Mouse (Mus musculus) MEL (cell line): ENCODE measurements around the gene Palm. TPM values are rescaled to one million over a fixed set of nuclear protein-coding genes. Genes with fewer than 3 reads are reported as not detected.

Experiments used
- DNase-seq: peaks from one replicate; pipeline ENCODE4 v3.0.0; 2011; ENCODE audit warnings: low read depth, low spot score
- H3K27ac ChIP-seq: 2 replicates; pipeline ENCODE4 v1.5.1; 2012; ENCODE audit warnings: low read depth, mild to moderate bottlenecking, control low read depth, low read length, moderate library complexity; ENCODE audit not compliant: control insufficient read depth
- H3K27me3 ChIP-seq, 2 experiments: fragments of 150-350 bp in 1 of 2; sonication (generic) in 1 of 2; 2 replicates each; pipeline ENCODE4 v1.6.1; 2012; ENCODE audit warnings: low read length in 2 of 2, mild to moderate bottlenecking in 2 of 2, improper control_type of control experiment in 1 of 2, moderate library complexity in 1 of 2; ENCODE audit not compliant: insufficient read depth in 2 of 2, control insufficient read depth in 1 of 2
- H3K36me3 ChIP-seq, 2 experiments: 2 replicates each; pipeline ENCODE4 v1.6.1; 2012 to 2014; ENCODE audit warnings: low read length in 2 of 2, improper control_type of control experiment in 1 of 2, inconsistent platforms in 1 of 2, mild to moderate bottlenecking in 1 of 2; ENCODE audit not compliant: insufficient read depth in 2 of 2, control insufficient read depth in 1 of 2
- H3K4me1 ChIP-seq, 2 experiments: fragments of 150-350 bp in 1 of 2; sonication (generic) in 1 of 2; 2 replicates each; pipeline ENCODE4 v1.6.1; 2012; ENCODE audit warnings: low read length in 2 of 2, improper control_type of control experiment in 1 of 2, mild to moderate bottlenecking in 1 of 2; ENCODE audit not compliant: insufficient read depth in 2 of 2, control insufficient read depth in 1 of 2
- H3K4me3 ChIP-seq, 2 experiments: fragments of 150-350 bp in 1 of 2; sonication (generic) in 1 of 2; 2 replicates each; pipeline ENCODE4 v1.5.1; 2012; ENCODE audit warnings: low read depth in 2 of 2, low read length in 2 of 2, mild to moderate bottlenecking in 2 of 2, moderate library complexity in 2 of 2, control low read depth in 1 of 2, improper control_type of control experiment in 1 of 2; ENCODE audit not compliant: control insufficient read depth in 1 of 2, insufficient read depth in 1 of 2
- H3K79me2 ChIP-seq: 2 replicates; pipeline ENCODE4 v1.6.1; 2012; ENCODE audit warnings: mild to moderate bottlenecking, low read length, moderate library complexity; ENCODE audit not compliant: control insufficient read depth, poor library complexity, insufficient read depth
- H3K9ac ChIP-seq: 2 replicates; pipeline ENCODE4 v1.6.1; 2012; ENCODE audit warnings: low read depth, mild to moderate bottlenecking, control low read depth, low read length, moderate library complexity; ENCODE audit not compliant: control insufficient read depth, poor library complexity, severe bottlenecking
- H3K9me3 ChIP-seq: fragments of 150-350 bp; sonication (generic); replicated peaks from 2 replicates; pipeline ENCODE4 v1.6.1; 2012; ENCODE audit warnings: mild to moderate bottlenecking, low read length, improper control_type of control experiment, moderate library complexity; ENCODE audit not compliant: insufficient read depth
- CHD1 ChIP-seq: IDR thresholded peaks from 2 replicates; pipeline ENCODE4 v1.6.1; 2012; ENCODE audit warnings: low read depth, mild to moderate bottlenecking, inconsistent platforms, low read length, improper control_type of control experiment
- E2F4 ChIP-seq: IDR thresholded peaks from 2 replicates; pipeline ENCODE4 v1.6.1; 2011; ENCODE audit warnings: low read depth, low read length, improper control_type of control experiment, borderline replicate concordance
- EP300 ChIP-seq, 2 experiments: IDR thresholded peaks; 2 replicates each; pipeline ENCODE4 v1.6.1; 2011; ENCODE audit warnings: improper control_type of control experiment in 2 of 2, low read length in 2 of 2, low read depth in 1 of 2, mild to moderate bottlenecking in 1 of 2
- SMC3 ChIP-seq: IDR thresholded peaks from 2 replicates; pipeline ENCODE4 v1.6.1; 2011; ENCODE audit warnings: low read depth, low read length, improper control_type of control experiment
- polyA plus RNA-seq, 2 experiments: library from polyadenylated mRNA; stranded (reverse) in 1 of 2; unstranded in 1 of 2; fragments of >175 nt in 1 of 2; fragments of >200 nt in 1 of 2; gene quantifications; 2 replicates each; pipeline versions ENCODE4 v1.2.1 to v1.2.4; 2012; ENCODE audit warnings: low replicate concordance in 2 of 2, low read depth in 1 of 2; ENCODE audit not compliant: insufficient read length in 2 of 2, insufficient read depth in 1 of 2, missing spikeins in 1 of 2
- total RNA-seq: library from RNA; depleted of rRNA; stranded (reverse); fragments of 300-350 nt; gene quantifications from 2 replicates; pipeline ENCODE4 v1.2.3, GENCODE M21; 2012; rRNA removed

Palm gene
- total and polyA plus RNA-seq, 3 experiments = 4.8 to 15.5 TPM; not detected in 1

DNA sequence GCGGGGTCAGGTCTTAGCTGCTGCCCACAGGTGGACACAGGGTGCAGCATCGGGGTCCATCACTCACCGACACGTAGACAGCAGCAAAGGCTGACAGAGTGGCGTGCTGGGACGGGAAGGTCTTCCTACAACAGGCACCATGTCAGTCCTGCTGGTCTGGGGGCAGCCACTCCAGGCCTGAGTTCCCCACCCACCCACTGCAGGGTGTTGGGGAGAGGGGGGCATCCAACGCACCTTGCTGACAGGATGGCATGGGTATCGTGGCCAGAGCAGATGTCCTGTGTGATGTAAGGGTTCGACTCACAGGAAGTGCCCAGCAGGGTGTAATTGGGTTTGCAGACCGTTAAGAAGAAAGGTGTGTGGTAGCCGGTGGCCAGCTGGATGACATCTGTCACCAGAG is 73.2 kb downstream of the Palm start:
- no peak overlapping the region for H3K4me3 ChIP-seq
- no peak for DNase-seq
- H3K9ac ChIP-seq = no peak overlapping the region
- TF ChIP-seq CHD1 = no peak
- TF ChIP-seq SMC3 = no peak
- TF ChIP-seq EP300 (IDR thresholded peaks at IDR 0.05; ENCODE audit: low read depth in 1 of 2, low read length in 2 of 2) = no peak
- no peak for TF ChIP-seq E2F4
- no peaks in the 10 kb centered on the region for H3K4me1 ChIP-seq
- H3K27ac ChIP-seq = no peak overlapping the region
- peaks cover 0 to 6% of the 10 kb centered on the region in 2 experiments; a peak in 2 of 4 replicates for H3K36me3 ChIP-seq
- no peaks in the 10 kb centered on the region; the same call in 1 of the 2 replicates for H3K79me2 ChIP-seq
- no peaks in the 10 kb centered on the region for H3K27me3 ChIP-seq
- no peaks in the 10 kb centered on the region for H3K9me3 ChIP-seq

Other genes starting within 250 kb of the Palm start
Only the 30 nearest of the 34 such genes appear.
- not detected in 2 replicates for gene C2cd4c, start 179.5 kb upstream of the Palm start, total RNA-seq
- under 1 TPM in 1 of 2 experiments, not detected in 1; 0.01 TPM for gene C2cd4c, start 179.5 kb upstream of the Palm start, polyA plus RNA-seq
- gene Shc2, start 155.7 kb upstream of the Palm start, total RNA-seq = not detected in 2 replicates
- gene Shc2, start 155.7 kb upstream of the Palm start, polyA plus RNA-seq = not detected
- gene Odf3l2, start 147.8 kb upstream of the Palm start, total RNA-seq = not detected in 2 replicates
- not detected for gene Odf3l2, start 147.8 kb upstream of the Palm start, polyA plus RNA-seq
- gene Madcam1, start 129.0 kb upstream of the Palm start, total RNA-seq = not detected in 2 replicates
- not detected for gene Madcam1, start 129.0 kb upstream of the Palm start, polyA plus RNA-seq
- gene Tpgs1, start 124.2 kb upstream of the Palm start, total RNA-seq = 17.7 and 23.5 TPM in 2 replicates
- 10 to 100 TPM in 1 of 2 experiments, not detected in 1; 48.0 TPM for gene Tpgs1, start 124.2 kb upstream of the Palm start, polyA plus RNA-seq
- gene Cdc34, start 111.4 kb upstream of the Palm start, total RNA-seq = 288 and 318 TPM in 2 replicates
- gene Cdc34, start 111.4 kb upstream of the Palm start, polyA plus RNA-seq = 100 to 1,000 TPM; 417 to 422 TPM
- 1.5 and 2.5 TPM in 2 replicates for gene Gzmm, start 104.6 kb upstream of the Palm start, total RNA-seq
- 1 to 10 TPM in 1 of 2 experiments, not detected in 1; 2.3 TPM for gene Gzmm, start 104.6 kb upstream of the Palm start, polyA plus RNA-seq
- gene Bsg, start 89.1 kb upstream of the Palm start, total RNA-seq = 346 and 406 TPM in 2 replicates
- 100 to 1,000 TPM; 318 to 700 TPM for gene Bsg, start 89.1 kb upstream of the Palm start, polyA plus RNA-seq
- 0.42 and 0.59 TPM in 2 replicates for gene Hcn2, start 76.9 kb upstream of the Palm start, total RNA-seq
- 1 to 10 TPM in 1 of 2 experiments, not detected in 1; 1.6 TPM for gene Hcn2, start 76.9 kb upstream of the Palm start, polyA plus RNA-seq
- 35.7 and 36.7 TPM in 2 replicates for gene Polrmt, start 47.0 kb upstream of the Palm start, total RNA-seq
- gene Polrmt, start 47.0 kb upstream of the Palm start, polyA plus RNA-seq = 10 to 100 TPM in 1 of 2 experiments, not detected in 1; 66.9 TPM
- gene Fgf22, start 38.5 kb upstream of the Palm start, total RNA-seq = 0.15 and 0.33 TPM in 2 replicates
- gene Fgf22, start 38.5 kb upstream of the Palm start, polyA plus RNA-seq = under 1 TPM in 1 of 2 experiments, not detected in 1; 0.33 TPM
- gene Rnf126, start 26.6 kb upstream of the Palm start, total RNA-seq = 78.8 and 84.8 TPM in 2 replicates
- 100 to 1,000 TPM; 174 to 184 TPM for gene Rnf126, start 26.6 kb upstream of the Palm start, polyA plus RNA-seq
- 2.2 and 4.3 TPM in 2 replicates for gene Fstl3, start 16.3 kb upstream of the Palm start, total RNA-seq
- 1 to 10 TPM in 1 of 2 experiments, not detected in 1; 7.1 TPM for gene Fstl3, start 16.3 kb upstream of the Palm start, polyA plus RNA-seq
- 0.39 and 0.50 TPM in 2 replicates for gene Prss57, start 2.6 kb upstream of the Palm start, total RNA-seq
- gene Prss57, start 2.6 kb upstream of the Palm start, polyA plus RNA-seq = under 1 TPM in 1 of 2 experiments, not detected in 1; 0.70 TPM
- not detected in 2 replicates for gene Misp, start 27.4 kb downstream of the Palm start, total RNA-seq
- gene Misp, start 27.4 kb downstream of the Palm start, polyA plus RNA-seq = not detected
- 301 and 316 TPM in 2 replicates for gene Ptbp1, start 60.9 kb downstream of the Palm start, total RNA-seq
- gene Ptbp1, start 60.9 kb downstream of the Palm start, polyA plus RNA-seq = 100 to 1,000 TPM; 329 to 837 TPM
- gene Prtn3, start 80.9 kb downstream of the Palm start, total RNA-seq = 9.1 and 11.2 TPM in 2 replicates
- 10 to 100 TPM in 1 of 2 experiments, not detected in 1; 31.5 TPM for gene Prtn3, start 80.9 kb downstream of the Palm start, polyA plus RNA-seq
- gene Plppr3, start 81.1 kb downstream of the Palm start, total RNA-seq = 0.56 and 0.85 TPM in 2 replicates
- 1 to 10 TPM in 1 of 2 experiments, not detected in 1; 6.2 TPM for gene Plppr3, start 81.1 kb downstream of the Palm start, polyA plus RNA-seq
- not detected in 2 replicates for gene Elane, start 92.7 kb downstream of the Palm start, total RNA-seq
- under 1 TPM in 1 of 2 experiments, not detected in 1; 0.07 TPM for gene Elane, start 92.7 kb downstream of the Palm start, polyA plus RNA-seq
- not detected in 2 replicates for gene Cfd, start 97.3 kb downstream of the Palm start, total RNA-seq
- gene Cfd, start 97.3 kb downstream of the Palm start, polyA plus RNA-seq = under 1 TPM in 1 of 2 experiments, not detected in 1; 0.21 TPM
- 16.6 and 17.3 TPM in 2 replicates for gene Med16, start 115.4 kb downstream of the Palm start, total RNA-seq
- 10 to 100 TPM in 1 of 2 experiments, not detected in 1; 41.2 TPM for gene Med16, start 115.4 kb downstream of the Palm start, polyA plus RNA-seq
- gene Gm26602, start 117.3 kb downstream of the Palm start, total RNA-seq = 5.2 and 10.2 TPM in 2 replicates
- 1 to 10 TPM in 1 of 2 experiments, not detected in 1; 4.5 TPM for gene Gm26602, start 117.3 kb downstream of the Palm start, polyA plus RNA-seq
- 9.1 and 10.8 TPM in 2 replicates for gene Kiss1r, start 123.4 kb downstream of the Palm start, total RNA-seq
- gene Kiss1r, start 123.4 kb downstream of the Palm start, polyA plus RNA-seq = 10 to 100 TPM in 1 of 2 experiments, not detected in 1; 23.5 TPM
- 22.7 and 29.1 TPM in 2 replicates for gene R3hdm4, start 127.6 kb downstream of the Palm start, total RNA-seq
- 100 to 1,000 TPM in 1 of 2 experiments, not detected in 1; 105 TPM for gene R3hdm4, start 127.6 kb downstream of the Palm start, polyA plus RNA-seq
- 11.8 and 12.5 TPM in 2 replicates for gene Arid3a, start 133.5 kb downstream of the Palm start, total RNA-seq
- 10 to 100 TPM in 1 of 2 experiments, not detected in 1; 17.2 TPM for gene Arid3a, start 133.5 kb downstream of the Palm start, polyA plus RNA-seq
- gene Wdr18, start 166.6 kb downstream of the Palm start, total RNA-seq = 94.5 and 107 TPM in 2 replicates
- 10 to 100 TPM in 1 of 2 experiments, not detected in 1; 89.5 TPM for gene Wdr18, start 166.6 kb downstream of the Palm start, polyA plus RNA-seq
- gene Grin3b, start 177.1 kb downstream of the Palm start, total RNA-seq = 0.16 and 0.42 TPM in 2 replicates
- gene Grin3b, start 177.1 kb downstream of the Palm start, polyA plus RNA-seq = 1 to 10 TPM in 1 of 2 experiments, not detected in 1; 1.1 TPM
- 58.2 and 62.0 TPM in 2 replicates for gene Tmem259, start 190.8 kb downstream of the Palm start, total RNA-seq
- gene Tmem259, start 190.8 kb downstream of the Palm start, polyA plus RNA-seq = 100 to 1,000 TPM in 1 of 2 experiments, not detected in 1; 150 TPM
- 8.7 and 9.1 TPM in 2 replicates for gene Cnn2, start 195.0 kb downstream of the Palm start, total RNA-seq
- gene Cnn2, start 195.0 kb downstream of the Palm start, polyA plus RNA-seq = 10 to 100 TPM in 1 of 2 experiments, not detected in 1; 25.3 TPM
- 7.4 and 7.7 TPM in 2 replicates for gene Abca7, start 202.9 kb downstream of the Palm start, total RNA-seq
- gene Abca7, start 202.9 kb downstream of the Palm start, polyA plus RNA-seq = 10 to 100 TPM in 1 of 2 experiments, not detected in 1; 16.8 TPM